Comparison of ENCODE assay signal across 23 mouse cellular contexts in the genomic region with DNA sequence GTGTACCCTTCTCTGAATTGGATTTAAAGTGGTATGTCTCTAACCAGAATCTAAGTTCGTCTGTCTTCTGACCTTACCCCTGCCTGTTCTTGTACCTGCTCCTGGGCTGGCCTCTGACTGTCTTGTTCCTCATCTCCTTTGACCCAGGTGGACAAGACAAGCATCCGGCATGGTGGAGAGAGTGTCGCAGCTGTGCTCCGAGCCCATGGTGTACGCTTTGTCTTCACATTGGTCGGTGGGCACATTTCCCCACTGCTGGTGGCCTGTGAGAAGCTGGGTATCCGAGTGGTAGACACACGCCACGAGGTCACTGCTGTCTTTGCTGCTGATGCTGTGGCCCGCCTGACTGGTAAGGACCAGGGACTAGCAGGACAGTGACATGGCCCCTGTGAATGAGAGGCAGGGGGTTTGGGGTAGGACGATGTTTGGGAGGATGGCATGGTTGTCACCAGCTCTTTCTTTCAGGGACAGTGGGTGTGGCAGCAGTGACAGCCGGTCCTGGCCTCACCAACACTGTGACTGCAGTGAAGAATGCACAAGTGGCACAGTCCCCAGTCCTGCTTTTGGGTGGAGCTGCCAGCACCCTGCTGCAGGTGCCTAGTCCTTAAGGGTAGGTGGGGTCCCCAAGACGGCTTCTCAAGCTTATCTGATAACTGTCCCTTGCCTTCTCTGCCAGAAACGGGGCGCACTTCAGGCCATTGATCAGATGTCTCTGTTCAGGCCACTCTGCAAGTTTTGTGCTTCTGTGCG. TPM values are rescaled to one million over a fixed set of nuclear protein-coding genes. Genes with fewer than 3 reads are reported as not detected.
DNase-seq lines count a peak whose midpoint lies in the region; ATAC-seq and TF ChIP-seq lines count a peak whose summit lies in the region.
"Had no signal": no experiment of that assay in that cellular context is flagged by ENCODE, and none has a peak within 500 bp of the region (broad histone marks: within the 10 kb centered on the region; RNA-seq: fewer than 3 reads in every experiment).

No protein-coding gene starts in this region.

- H3K4me2 ChIP-seq in heart, embryonic 15.5 days, result peak overlapping the region; percentile 63; the same call in 1 of the 2 replicates

- 88% methylated on average over 16 of the region's 16 CpGs for WGBS in heart, embryonic 15.5 days
- WGBS in thymus, adult 2 months, result 79% methylated on average over 16 of the region's 16 CpGs

- no peak for ATAC-seq in heart, embryonic 15.5 days (replicated peaks; ENCODE audit: insufficient number of reproducible peaks, insufficient read depth, low FRiP score, low read depth)
- ATAC-seq: midbrain, embryonic 15.5 days had no signal

- peaks cover 15% of the 10 kb centered on the region for H3K4me1 ChIP-seq in heart, embryonic 15.5 days (replicated peaks)
- peaks cover 53% of the 10 kb centered on the region for H3K4me1 ChIP-seq in thymus, adult 2 months (replicated peaks; ENCODE audit: control insufficient read depth, insufficient read depth, low read length)

- peaks cover 43% of the 10 kb centered on the region for H3K36me3 ChIP-seq in heart, embryonic 15.5 days
- peaks cover 28% of the 10 kb centered on the region for H3K36me3 ChIP-seq in thymus, adult 2 months (ENCODE audit: control insufficient read depth, insufficient read depth, low read length)

- intact Hi-C loops in heart, postnatal 14 days (cut with DNase I), result loop anchor here (5.0 to 10.0 kb wide), 2 partner anchors 114 to 392 kb away; partner anchors contain the start of genes Pdxk and Pwp2
- intact Hi-C loops in left cerebral cortex, postnatal 25 days (cut with DNase I), result loop anchor here (10.0 kb wide), 1 partner anchor 332 kb away; the partner anchor contains the start of gene Trappc10

- peak overlapping the region; percentile 94 for H3K27ac ChIP-seq in heart, embryonic 15.5 days
- H3K27ac ChIP-seq in thymus, adult 2 months (ENCODE audit: control insufficient read depth, insufficient read depth, low read length), result peak overlapping the region; percentile 62; the same call in 1 of the 2 replicates
- H3K27ac ChIP-seq: limb, embryonic 13.5 days; midbrain, embryonic 15.5 days had no signal

- H3K27me3 ChIP-seq in heart, embryonic 15.5 days, result no peaks in the 10 kb centered on the region
- H3K27me3 ChIP-seq in thymus, adult 2 months (ENCODE audit: control insufficient read depth, insufficient read depth, low read length), result no peaks in the 10 kb centered on the region
- H3K27me3 ChIP-seq: limb, embryonic 13.5 days; midbrain, embryonic 15.5 days had no signal

- TF ChIP-seq POLR2A in thymus, adult 2 months (IDR thresholded peaks at IDR 0.05; ENCODE audit: control insufficient read depth, extremely low read depth, insufficient read depth, low read length, poor library complexity), result no peak

- H3K9me3 ChIP-seq in heart, embryonic 15.5 days (replicated peaks), result no peaks in the 10 kb centered on the region
- H3K9me3 ChIP-seq: limb, embryonic 13.5 days; midbrain, embryonic 15.5 days had no signal

- no peak overlapping the region for H3K4me3 ChIP-seq in heart, embryonic 15.5 days
- H3K4me3 ChIP-seq in thymus, adult 2 months (ENCODE audit: control insufficient read depth, insufficient read depth, low read length), result peak overlapping the region; percentile 37
- H3K4me3 ChIP-seq: midbrain, embryonic 15.5 days had no signal

- H3K9ac ChIP-seq in heart, embryonic 15.5 days, result 0 out of 2 replicates have a peak overlapping the region, but pooled peaks have one; percentile 67
- H3K9ac ChIP-seq: limb, embryonic 13.5 days; midbrain, embryonic 15.5 days had no signal

- no peak for TF ChIP-seq CTCF in thymus, adult 2 months (IDR thresholded peaks at IDR 0.05; ENCODE audit: borderline replicate concordance, control insufficient read depth, extremely low read depth, insufficient read depth, low read length, poor library complexity)

- DNase-seq in cerebellum, adult 9-11 months, result peak; percentile 58
- DNase-seq in cerebellum, postnatal 4 days (ENCODE audit: low spot score in 2 of 2), result no peak
- no peak for DNase-seq in heart, postnatal 14 days
- peak; percentile 29 for DNase-seq in thymus, adult 2 months
- DNase-seq in thymus, postnatal 0 days (ENCODE audit: low spot score), result no peak
- no peak for DNase-seq in left cerebral cortex, postnatal 25 days (ENCODE audit: low spot score in 2 of 2)

RNA-seq across cellular contexts. Expression of gene Ilvbl, which starts 2.5 kb away (rescaled TPM):
- 65.4 and 71.5 TPM in 2 replicates for polyA plus RNA-seq in heart, embryonic 15.5 days (2015; fragmentation: Nextera tagmentation; extraction: Ambion mirVana)
- 10 to 100 TPM; 44.4 to 45.9 TPM for total RNA-seq in heart, postnatal 14 days (2021)
- 235 and 243 TPM in 2 replicates for polyA plus RNA-seq in thymus, adult 2 months (2012; rRNA removed)
- 300 and 352 TPM in 2 replicates for polyA plus RNA-seq in thymus, postnatal 0 days (2015; fragmentation: Nextera tagmentation; extraction: Ambion mirVana)
- 10 to 100 TPM; 21.5 to 27.9 TPM for total RNA-seq in left cerebral cortex, postnatal 25 days (2021)

RNA-seq across cellular contexts. Expression of gene Syde1, which starts 15.2 kb away (rescaled TPM):
- 13.0 and 14.8 TPM in 2 replicates for polyA plus RNA-seq in heart, embryonic 15.5 days (2015; fragmentation: Nextera tagmentation; extraction: Ambion mirVana)
- 10 to 100 TPM; 15.0 to 15.1 TPM for total RNA-seq in heart, postnatal 14 days (2021)
- polyA plus RNA-seq in thymus, adult 2 months (2012; rRNA removed), result 12.2 and 12.3 TPM in 2 replicates
- 3.5 TPM in 2 replicates for polyA plus RNA-seq in thymus, postnatal 0 days (2015; fragmentation: Nextera tagmentation; extraction: Ambion mirVana)
- total RNA-seq in left cerebral cortex, postnatal 25 days (2021), result 1 to 10 TPM; 5.2 to 5.4 TPM
- total RNA-seq: CH12.LX; megakaryocyte-erythroid progenitor cell, adult 5-6 weeks; MEL had no signal

RNA-seq across cellular contexts. Expression of gene Olfr1357, which starts 41.3 kb away (rescaled TPM):
- not detected in 2 replicates for polyA plus RNA-seq in heart, embryonic 15.5 days (2015; fragmentation: Nextera tagmentation; extraction: Ambion mirVana)
- total RNA-seq in heart, postnatal 14 days (2021), result not detected
- not detected in 2 replicates for polyA plus RNA-seq in thymus, adult 2 months (2012; rRNA removed)
- 0.05 and 0.18 TPM in 2 replicates for polyA plus RNA-seq in thymus, postnatal 0 days (2015; fragmentation: Nextera tagmentation; extraction: Ambion mirVana)
- not detected for total RNA-seq in left cerebral cortex, postnatal 25 days (2021)
- total RNA-seq: adrenal gland, postnatal 25 days; CH12.LX; gastrocnemius, adult 18-20 months; gastrocnemius, postnatal 4 days; layer of hippocampus, postnatal 14 days; megakaryocyte-erythroid progenitor cell, adult 5-6 weeks; MEL had no signal
- polyA plus RNA-seq: forebrain, embryonic 11.5 days; hindbrain, embryonic 11.5 days; kidney, embryonic 16.5 days; limb, embryonic 13.5 days; liver, embryonic 16.5 days; midbrain, embryonic 15.5 days; myocyte; neural tube, embryonic 14.5 days; testis, adult 2 months had no signal

RNA-seq across cellular contexts. Expression of gene Olfr1358, which starts 59.4 kb away (rescaled TPM):
- not detected in 2 replicates for polyA plus RNA-seq in heart, embryonic 15.5 days (2015; fragmentation: Nextera tagmentation; extraction: Ambion mirVana)
- total RNA-seq in heart, postnatal 14 days (2021), result not detected
- polyA plus RNA-seq in thymus, adult 2 months (2012; rRNA removed), result 0.09 TPM in 1 of 2 replicates, not detected in the other
- polyA plus RNA-seq in thymus, postnatal 0 days (2015; fragmentation: Nextera tagmentation; extraction: Ambion mirVana), result not detected in 2 replicates
- total RNA-seq in left cerebral cortex, postnatal 25 days (2021), result not detected
- total RNA-seq: adrenal gland, postnatal 25 days; CH12.LX; gastrocnemius, adult 18-20 months; gastrocnemius, postnatal 4 days; layer of hippocampus, postnatal 14 days; megakaryocyte-erythroid progenitor cell, adult 5-6 weeks; MEL had no signal
- polyA plus RNA-seq: forebrain, embryonic 11.5 days; kidney, embryonic 16.5 days; limb, embryonic 13.5 days; liver, embryonic 16.5 days; midbrain, embryonic 15.5 days; myocyte; neural tube, embryonic 14.5 days had no signal

Comparison
In these comparisons a context has a peak if more than half of its experiments do, and no peak if none do; other contexts are left out.
1. DNase-seq: peak in cerebellum, adult 9-11 months (single experiment) and thymus, adult 2 months (single experiment); none in cerebellum, postnatal 4 days (0 of 2), heart, postnatal 14 days (0 of 2), thymus, postnatal 0 days (single experiment) and left cerebral cortex, postnatal 25 days (0 of 2).